Mouse (Mus musculus): ENCODE data around the gene Mrps17.
A peak's percentile ranks its signal among the peaks of the same experiment; 100 is the strongest.

Mrps17 gene

GRCm38 (mm10) chr5:129759929-129760480, 44.7 kb downstream of the Mrps17 start:
- Histone ChIP-seq H3K9me3 (ENCODE audit: low read length) (no peaks in the 10 kb centered on the region), H3K36me3 (ENCODE audit: insufficient read depth, low read length) (peaks cover 29% of the 10 kb centered on the region), H3K27me3 (ENCODE audit: insufficient read depth, low read length) (no peaks in the 10 kb centered on the region), H3K4me1 (replicated peaks; ENCODE audit: low read depth, low read length) (peaks cover 66% of the 10 kb centered on the region), H3K4me3 (replicated peaks; ENCODE audit: low read length) (no peak overlapping the region)
- no peak for TF ChIP-seq CTCF (conservative IDR thresholded peaks at IDR 0.05; ENCODE audit: low read length)
- TF ChIP-seq NANOG (IDR thresholded peaks at IDR 0.05; ENCODE audit: borderline replicate concordance, low read length): no peak
- no peak for TF ChIP-seq POU5F1 (IDR thresholded peaks at IDR 0.05; ENCODE audit: borderline replicate concordance, low read length)

DNA sequence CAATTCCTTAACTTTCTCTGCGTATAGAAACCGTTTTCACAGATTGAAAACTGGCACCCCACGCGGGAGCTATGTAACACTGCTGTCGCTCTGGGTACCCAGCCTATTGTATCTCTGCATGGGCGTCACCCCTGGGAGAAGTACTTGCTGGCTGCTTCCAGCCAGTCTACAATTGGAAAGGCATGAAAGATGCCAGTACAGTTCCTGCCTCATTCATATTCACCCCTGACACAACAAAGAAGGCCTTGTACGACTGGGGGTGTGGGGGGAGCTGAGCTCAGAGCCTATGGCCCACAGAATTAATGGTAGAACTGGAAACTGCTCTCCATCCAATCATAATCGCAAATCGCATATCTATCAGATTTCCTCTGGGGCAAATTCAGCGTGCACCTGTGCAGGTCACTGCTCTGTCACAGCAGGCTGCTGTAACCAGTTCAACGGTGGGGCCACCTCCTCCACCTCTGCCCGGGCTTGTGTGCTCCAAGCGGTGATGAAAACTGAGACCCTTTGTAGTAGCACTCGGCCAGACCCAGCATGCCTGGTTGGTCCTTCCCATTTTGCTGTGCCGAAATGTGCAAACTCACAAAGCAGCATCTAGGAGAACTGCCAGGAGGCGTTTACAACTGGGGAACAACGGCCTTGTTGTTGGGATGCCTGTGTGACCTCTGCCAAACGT, 46.7 kb downstream of the Mrps17 start:
- no peaks in the 10 kb centered on the region for H3K27me3 ChIP-seq (ENCODE audit: insufficient read depth, low read length)
- H3K36me3 ChIP-seq (ENCODE audit: insufficient read depth, low read length): peaks cover 29% of the 10 kb centered on the region
- H3K9me3 ChIP-seq (ENCODE audit: low read length): no peaks in the 10 kb centered on the region
- peak overlapping the region; percentile 63 for H3K4me3 ChIP-seq (replicated peaks; ENCODE audit: low read length)
- TF ChIP-seq NANOG (IDR thresholded peaks at IDR 0.05; ENCODE audit: borderline replicate concordance, low read length): no peak
- TF ChIP-seq CTCF (conservative IDR thresholded peaks at IDR 0.05; ENCODE audit: low read length): no peak
- TF ChIP-seq POU5F1 (IDR thresholded peaks at IDR 0.05; ENCODE audit: borderline replicate concordance, low read length): no peak
- H3K4me1 ChIP-seq (replicated peaks; ENCODE audit: low read depth, low read length): peaks cover 64% of the 10 kb centered on the region

- TF ChIP-seq NANOG (IDR thresholded peaks at IDR 0.05; ENCODE audit: borderline replicate concordance, low read length): no peak
- TF ChIP-seq POU5F1 (IDR thresholded peaks at IDR 0.05; ENCODE audit: borderline replicate concordance, low read length): no peak
- no peak for TF ChIP-seq CTCF (conservative IDR thresholded peaks at IDR 0.05; ENCODE audit: low read length)
- Histone ChIP-seq H3K36me3 (ENCODE audit: insufficient read depth, low read length) (peaks cover 57% of the 10 kb centered on the region), H3K4me3 (replicated peaks; ENCODE audit: low read length) (no peak overlapping the region), H3K4me1 (replicated peaks; ENCODE audit: low read depth, low read length) (peaks cover 37% of the 10 kb centered on the region), H3K27me3 (ENCODE audit: insufficient read depth, low read length) (no peaks in the 10 kb centered on the region), H3K9me3 (ENCODE audit: low read length) (no peaks in the 10 kb centered on the region)
These were observed 55.4 kb downstream of the Mrps17 start for GRCm38 (mm10) chr5:129770443-129771355.
